Mouse (Mus musculus): ENCODE measurements around the gene Tcte1. TPM values are rescaled to one million over a fixed set of nuclear protein-coding genes. Genes with fewer than 3 reads are reported as not detected.

Tcte1 gene
- polyA plus RNA-seq, 1 experiment from 2014 or later, result not detected

DNA sequence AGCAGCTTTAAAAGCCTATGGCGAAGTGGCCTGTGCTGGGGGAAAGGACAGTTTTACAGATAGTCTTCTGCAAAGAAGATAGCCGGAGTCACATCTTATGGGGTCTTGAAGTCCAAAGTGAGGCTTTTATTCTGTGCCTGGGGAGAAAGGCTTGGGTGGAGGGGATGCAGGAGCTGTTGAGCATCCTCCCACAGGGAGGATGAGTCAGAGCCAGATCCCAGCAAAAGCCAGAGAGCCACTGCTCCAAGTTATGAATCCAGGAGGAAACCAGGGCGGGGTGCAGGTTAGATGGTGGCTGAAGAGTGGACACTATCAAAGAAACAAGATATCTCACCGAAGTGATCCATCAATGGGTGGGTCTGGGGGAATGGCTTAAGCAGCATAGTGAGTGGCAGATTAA is 11.5 kb upstream of the Tcte1 start:
- no peak for ATAC-seq
- in situ Hi-C loops (cut with MboI; ENCODE audit: low pct_unique_long_range_greater_than_20kb), result no loop called here

GRCm38 (mm10) chr17:45515204-45515726 is 8.0 kb upstream of the Tcte1 start:
- CTCF ChIA-PET, result no interaction called here
- no peak for DNase-seq (ENCODE audit: low read depth, low spot score)
- TF ChIP-seq CTCF (IDR thresholded peaks at IDR 0.05), result no peak
- ATAC-seq, result no peak
- H3K27me3 ChIP-seq, result no peaks in the 10 kb centered on the region
- POLR2A ChIA-PET, result interaction anchor here (0.7 kb wide), 1 partner anchor 86 kb away, joined by 3 read pairs; no protein-coding TSS in a partner anchor
- in situ Hi-C loops (cut with MboI; ENCODE audit: low pct_unique_long_range_greater_than_20kb), result no loop called here

More for the DNA sequence above, 11.5 kb upstream of the Tcte1 start:
- CTCF ChIA-PET, result no interaction called here
- POLR2A ChIA-PET, result interaction anchor here (0.6 kb wide), 1 partner anchor 45 kb away, joined by 4 read pairs; no protein-coding TSS in a partner anchor
- no peaks in the 10 kb centered on the region for H3K27me3 ChIP-seq
- no peak for TF ChIP-seq CTCF (IDR thresholded peaks at IDR 0.05)
- DNase-seq (ENCODE audit: low read depth, low spot score), result no peak

DNA sequence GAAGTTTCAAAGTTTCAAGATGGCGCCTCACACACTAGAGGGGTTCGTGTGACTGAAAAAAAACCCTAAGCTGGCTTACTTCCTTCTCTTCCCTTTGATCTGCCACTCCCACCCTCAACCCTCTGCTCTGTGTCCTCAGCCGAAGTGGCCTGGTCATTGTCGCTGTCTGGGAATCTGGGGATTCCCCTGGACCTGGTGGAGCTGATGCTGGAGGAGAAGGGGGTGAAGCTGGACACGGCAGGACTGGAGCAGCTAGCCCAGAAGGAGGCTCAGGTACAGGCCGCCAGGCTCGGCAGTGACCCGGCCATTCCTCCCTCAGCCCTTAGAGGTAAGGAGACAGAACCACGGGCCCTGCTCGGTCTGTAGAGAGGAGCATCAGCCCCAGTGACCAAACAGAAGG is 7.4 kb upstream of the Tcte1 start:
- TF ChIP-seq CTCF (IDR thresholded peaks at IDR 0.05), result no peak
- ATAC-seq (no peak), DNase-seq (ENCODE audit: low read depth, low spot score) (no peak)
- ChIA-PET POLR2A (interaction anchor here (1.8 kb wide), 1 partner anchor 9 kb away, joined by 10 read pairs; the partner anchor contains the start of gene Aars2), CTCF (interaction anchor here (0.7 to 2.1 kb wide), 13 partner anchors 9 to 47 kb away, joined by 3 to 10 read pairs (median 4); partner anchors contain the start of genes Aars2 and Tmem151b)
- in situ Hi-C loops (cut with MboI; ENCODE audit: low pct_unique_long_range_greater_than_20kb), result no loop called here
- H3K27me3 ChIP-seq, result no peaks in the 10 kb centered on the region

DNA sequence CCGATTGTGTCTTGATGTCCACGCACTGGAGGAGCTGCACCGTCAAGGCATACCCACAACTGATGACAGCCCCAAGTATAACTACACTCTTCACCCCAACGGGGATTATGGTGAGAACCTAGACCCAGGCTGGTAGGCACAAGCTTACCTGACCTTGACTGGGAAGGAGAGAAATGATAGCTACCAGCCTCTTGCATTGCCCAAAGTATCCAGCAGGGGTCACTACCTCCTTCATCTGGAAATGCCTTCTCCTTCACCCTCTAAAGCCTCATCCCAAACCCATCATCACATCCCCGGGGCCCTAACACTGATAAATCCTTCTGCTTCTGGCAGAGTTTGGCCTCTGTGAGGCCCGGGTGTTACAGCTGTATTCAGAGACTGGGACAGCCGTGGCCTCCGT is 6.7 kb upstream of the Tcte1 start:
- in situ Hi-C loops (cut with MboI; ENCODE audit: low pct_unique_long_range_greater_than_20kb), result no loop called here
- ATAC-seq (peak; percentile 22), DNase-seq (ENCODE audit: low read depth, low spot score) (no peak)
- ChIA-PET CTCF (interaction anchor here (0.7 to 2.1 kb wide), 15 partner anchors 8 to 48 kb away, joined by 3 to 10 read pairs (median 3); partner anchors contain the start of genes Aars2 and Tmem151b), POLR2A (interaction anchor here (1.8 kb wide), 1 partner anchor 9 kb away, joined by 10 read pairs; the partner anchor contains the start of gene Aars2)
- no peaks in the 10 kb centered on the region for H3K27me3 ChIP-seq
- TF ChIP-seq CTCF (IDR thresholded peaks at IDR 0.05), result no peak

- no peak for ATAC-seq
- H3K27me3 ChIP-seq, result no peaks in the 10 kb centered on the region
- ChIA-PET POLR2A (interaction anchor here (1.8 kb wide), 1 partner anchor 10 kb away, joined by 10 read pairs; the partner anchor contains the start of gene Aars2), CTCF (interaction anchor here (0.9 to 2.2 kb wide), 8 partner anchors 10 to 48 kb away, joined by 3 to 10 read pairs (median 4); partner anchors contain the start of genes Aars2 and Tmem151b)
- in situ Hi-C loops (cut with MboI; ENCODE audit: low pct_unique_long_range_greater_than_20kb), result no loop called here
- no peak for DNase-seq (ENCODE audit: low read depth, low spot score)
- no peak for TF ChIP-seq CTCF (IDR thresholded peaks at IDR 0.05)
Measured at GRCm38 (mm10) chr17:45517135-45517534, 6.1 kb upstream of the Tcte1 start.

DNA sequence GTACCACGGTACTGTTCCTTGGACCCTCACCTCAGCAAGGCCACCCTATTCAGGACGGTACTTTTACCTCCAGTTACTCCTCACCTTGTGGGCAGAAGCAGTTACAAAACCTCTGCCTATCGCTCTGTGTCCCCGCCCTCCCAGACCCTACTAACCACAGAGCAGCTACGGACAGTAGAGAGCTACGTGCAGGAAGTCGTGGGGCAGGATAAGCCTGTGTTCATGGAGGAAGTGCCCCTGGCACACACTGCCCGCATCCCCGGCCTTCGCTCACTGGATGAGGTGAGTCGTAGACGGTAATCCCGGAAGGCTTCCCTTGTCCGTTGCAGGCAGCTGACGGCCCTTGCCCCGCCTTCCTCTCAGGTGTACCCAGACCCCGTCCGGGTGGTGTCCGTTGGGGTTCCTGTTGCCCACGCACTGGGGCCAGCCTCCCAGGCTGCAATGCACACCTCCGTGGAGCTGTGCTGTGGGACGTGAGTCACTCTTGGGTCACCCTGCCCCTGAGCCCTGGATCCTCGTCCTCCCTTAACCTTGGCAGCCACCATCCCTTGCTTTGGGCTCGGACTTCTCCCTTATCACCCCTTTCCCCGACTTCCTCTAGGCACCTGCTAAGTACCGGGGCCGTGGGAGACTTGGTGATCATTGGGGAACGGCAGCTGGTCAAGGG is 5.6 kb upstream of the Tcte1 start:
- no peak for TF ChIP-seq CTCF (IDR thresholded peaks at IDR 0.05)
- in situ Hi-C loops (cut with MboI; ENCODE audit: low pct_unique_long_range_greater_than_20kb), result no loop called here
- no peaks in the 10 kb centered on the region for H3K27me3 ChIP-seq
- POLR2A ChIA-PET, result interaction anchor here (1.8 kb wide), 1 partner anchor 11 kb away, joined by 10 read pairs; the partner anchor contains the start of gene Aars2
- ATAC-seq, result no peak
- CTCF ChIA-PET, result interaction anchor here (1.2 to 2.2 kb wide), 3 partner anchors 11 to 36 kb away, joined by 4 to 10 read pairs (median 6); partner anchors contain the start of gene Aars2
- DNase-seq (ENCODE audit: low read depth, low spot score), result no peak

GRCm38 (mm10) chr17:45518766-45519475 is 4.3 kb upstream of the Tcte1 start:
- in situ Hi-C loops (cut with MboI; ENCODE audit: low pct_unique_long_range_greater_than_20kb), result no loop called here
- H3K27me3 ChIP-seq, result no peaks in the 10 kb centered on the region
- no peak for TF ChIP-seq CTCF (IDR thresholded peaks at IDR 0.05)
- DNase-seq (ENCODE audit: low read depth, low spot score), result no peak
- CTCF ChIA-PET, result interaction anchor here (2.2 kb wide), 1 partner anchor 32 kb away, joined by 6 read pairs; no protein-coding TSS in a partner anchor
- no peak for ATAC-seq
- POLR2A ChIA-PET, result interaction anchor here (1.1 kb wide), 1 partner anchor 39 kb away, joined by 4 read pairs; no protein-coding TSS in a partner anchor

- no peak for TF ChIP-seq CTCF (IDR thresholded peaks at IDR 0.05)
- POLR2A ChIA-PET, result no interaction called here
- ATAC-seq (no peak), DNase-seq (ENCODE audit: low read depth, low spot score) (no peak)
- CTCF ChIA-PET, result interaction anchor here (1.0 kb wide), 1 partner anchor 35 kb away, joined by 3 read pairs; the partner anchor contains the start of gene Nfkbie
- no peaks in the 10 kb centered on the region for H3K27me3 ChIP-seq
- in situ Hi-C loops (cut with MboI; ENCODE audit: low pct_unique_long_range_greater_than_20kb), result no loop called here
Measured at GRCm38 (mm10) chr17:45520136-45520535, 3.1 kb upstream of the Tcte1 start.

GRCm38 (mm10) chr17:45524961-45525360 is 1.7 kb downstream of the Tcte1 start:
- peaks cover 21% of the 10 kb centered on the region for H3K27me3 ChIP-seq
- ATAC-seq (no peak), DNase-seq (ENCODE audit: low read depth, low spot score) (no peak)
- CTCF ChIA-PET, result interaction anchor here (0.9 to 1.6 kb wide), 3 partner anchors 9 to 27 kb away, joined by 3 to 4 read pairs (median 3); no protein-coding TSS in a partner anchor
- in situ Hi-C loops (cut with MboI; ENCODE audit: low pct_unique_long_range_greater_than_20kb), result no loop called here
- no peak for TF ChIP-seq CTCF (IDR thresholded peaks at IDR 0.05)
- POLR2A ChIA-PET, result no interaction called here

DNA sequence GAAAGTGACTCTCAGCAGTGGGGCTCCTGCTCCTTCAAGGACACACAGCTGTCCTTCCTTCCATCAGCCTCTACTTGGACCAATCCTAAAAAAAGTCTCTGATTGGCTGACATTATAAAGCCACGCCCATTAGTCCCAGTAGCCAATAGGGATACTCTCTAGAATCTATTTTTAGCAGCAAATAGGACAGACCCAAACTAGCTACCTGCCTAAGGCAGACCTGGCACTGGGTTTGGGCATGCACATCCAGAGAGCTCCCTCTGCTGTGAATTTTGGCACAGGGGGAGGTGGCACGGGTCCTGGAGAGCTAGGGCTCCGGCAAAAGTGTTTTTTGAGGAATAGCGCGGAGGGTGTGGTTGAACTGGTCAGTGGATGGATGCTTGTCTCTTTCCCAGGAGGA is 3.3 kb downstream of the Tcte1 start:
- CTCF ChIA-PET, result interaction anchor here (1.1 kb wide), 1 partner anchor 10 kb away, joined by 3 read pairs; no protein-coding TSS in a partner anchor
- no peak for TF ChIP-seq CTCF (IDR thresholded peaks at IDR 0.05)
- in situ Hi-C loops (cut with MboI; ENCODE audit: low pct_unique_long_range_greater_than_20kb), result no loop called here
- peaks cover 34% of the 10 kb centered on the region for H3K27me3 ChIP-seq
- DNase-seq (ENCODE audit: low read depth, low spot score), result no peak
- ATAC-seq, result no peak
- POLR2A ChIA-PET, result no interaction called here

Measured in Patski (cell line).